Mouse (Mus musculus): Measurements from ENCODE around the gene Gm21083.
"Not testable (repeated sequence)": the region's sequence is repeated elsewhere in the genome, so short reads cannot be mapped to it uniquely, and the experiment has no call there.

The Gm21083 gene

DNA sequence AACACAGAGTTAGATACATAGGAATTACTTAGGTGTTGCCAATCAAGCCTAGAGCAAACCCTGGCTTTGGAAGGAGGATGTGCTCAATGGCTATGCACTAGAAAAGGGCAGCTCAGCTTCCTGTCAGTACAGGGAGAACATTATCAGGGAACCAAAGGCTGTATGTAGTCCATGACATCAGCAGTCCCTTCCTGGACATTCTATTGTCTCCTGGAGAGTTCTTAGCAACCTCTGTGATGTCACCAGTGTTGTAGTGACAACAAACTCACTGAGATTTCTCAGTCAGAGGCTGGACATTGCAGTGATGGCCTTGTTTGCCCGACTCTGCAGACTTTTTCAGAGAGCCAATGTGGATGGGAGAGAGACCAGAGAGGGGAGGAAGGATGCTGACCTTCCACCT lies at the start of gene Gm21083:
Gm21083 (plus strand) TSS at position 301 of the 400 bp plus-strand sequence.
- in situ Hi-C loops (cut with MboI, MseI) = loop anchor here in 1 of 2 experiments (10.0 kb wide), 1 partner anchor 662 kb away; the partner anchor contains the start of gene Gm9758

GRCm38 (mm10) chr5:15529122-15529521 lies 48.0 kb upstream of the Gm21083 start, which contains the start of gene Gm21190:
Gm21190 (minus strand) TSS chr5:15529222.
- in situ Hi-C loops (cut with MboI, MseI) = loop anchor here in 1 of 2 experiments (5.0 kb wide), 1 partner anchor 52 kb away; the partner anchor contains the start of gene Gm21149

DNA sequence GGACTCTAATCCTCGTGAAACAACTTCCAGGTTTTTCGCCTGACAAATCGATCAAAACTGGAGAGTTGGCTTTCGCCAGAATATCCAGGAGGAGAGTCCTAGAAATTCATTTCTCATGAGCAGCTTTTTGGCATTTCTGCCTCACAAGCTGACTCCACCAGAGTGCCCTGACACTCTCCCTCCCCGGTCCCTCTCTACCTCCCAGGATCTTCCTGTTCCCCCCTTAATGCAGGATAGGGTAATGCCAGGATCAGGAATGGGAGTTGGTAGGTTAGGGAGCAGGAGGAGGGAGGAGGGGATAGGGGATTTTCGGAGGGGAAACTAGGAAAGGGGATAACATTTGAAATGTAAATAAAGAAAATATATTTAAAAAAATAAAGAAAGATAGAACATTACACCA lies 28.5 kb upstream of the Gm21083 start:
- in situ Hi-C loops (cut with MboI, MseI) = not testable (repeated sequence)

- in situ Hi-C loops (cut with MboI, MseI) = not testable (repeated sequence)
Measured at GRCm38 (mm10) chr5:15549134-15549533, 28.0 kb upstream of the Gm21083 start.

- in situ Hi-C loops (cut with MboI, MseI) = not testable (repeated sequence)
Measured at GRCm38 (mm10) chr5:15549606-15550005, 27.5 kb upstream of the Gm21083 start.

GRCm38 (mm10) chr5:15558654-15559053 lies 18.5 kb upstream of the Gm21083 start:
- in situ Hi-C loops (cut with MboI, MseI) = loop anchor here (5.0 kb wide), 3 partner anchors 119 to 561 kb away; no protein-coding TSS in a partner anchor

- in situ Hi-C loops (cut with MboI, MseI) = not testable (repeated sequence)
Measured at GRCm38 (mm10) chr5:15561425-15562264, 15.5 kb upstream of the Gm21083 start.

- in situ Hi-C loops (cut with MboI, MseI) = loop anchor here in 1 of 2 experiments (10.0 kb wide), 1 partner anchor 659 kb away; the partner anchor contains the start of gene Gm9758
Measured at GRCm38 (mm10) chr5:15573735-15574134, 3.4 kb upstream of the Gm21083 start.

DNA sequence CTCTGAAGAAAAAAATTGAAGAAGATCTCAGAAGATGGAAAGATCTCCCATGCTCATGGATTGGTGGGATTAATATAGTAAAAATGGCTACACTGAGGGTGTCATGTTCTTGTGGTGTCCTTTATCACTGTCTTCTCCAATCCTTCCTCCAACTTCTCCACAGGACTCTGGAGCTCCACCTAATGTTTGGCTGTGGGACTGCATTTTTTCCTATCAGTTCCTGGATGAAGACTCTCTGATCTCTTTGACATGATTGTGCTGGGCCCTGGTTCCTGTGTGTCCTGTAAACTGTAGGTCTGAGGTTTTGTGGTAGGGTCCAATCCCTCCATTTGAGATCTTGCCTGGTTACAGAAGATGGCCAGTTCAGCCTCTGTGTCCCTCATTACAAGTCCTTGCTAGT lies 9.2 kb downstream of the Gm21083 start:
- in situ Hi-C loops (cut with MboI, MseI) = not testable (repeated sequence)

GRCm38 (mm10) chr5:15588291-15588690 lies 11.2 kb downstream of the Gm21083 start:
- in situ Hi-C loops (cut with MboI, MseI) = not testable (repeated sequence)

DNA sequence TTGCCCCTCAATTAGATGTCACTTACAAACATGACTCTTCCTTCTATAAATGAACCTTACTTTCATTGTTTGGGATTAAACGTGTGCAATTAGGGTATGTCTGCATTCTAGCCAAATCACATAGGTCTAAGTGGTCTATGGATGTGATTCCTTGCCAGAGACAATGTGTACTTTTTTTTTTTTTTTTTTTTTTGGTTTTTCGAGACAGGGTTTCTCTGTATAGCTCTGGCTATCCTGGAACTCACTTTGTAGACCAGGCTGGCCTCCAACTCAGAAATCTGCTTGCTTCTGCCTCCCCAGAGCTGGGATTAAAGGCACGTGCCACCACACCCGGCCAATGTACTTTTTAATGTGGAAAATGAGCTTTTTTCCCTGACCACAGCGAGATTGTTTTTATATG lies 13.5 kb downstream of the Gm21083 start:
- in situ Hi-C loops (cut with MboI, MseI) = loop anchor here in 1 of 2 experiments (5.0 kb wide), 1 partner anchor 42 kb away; no protein-coding TSS in a partner anchor

- in situ Hi-C loops (cut with MboI, MseI) = loop anchor here in 1 of 2 experiments (5.0 kb wide), 1 partner anchor 41 kb away; no protein-coding TSS in a partner anchor
Measured at GRCm38 (mm10) chr5:15591577-15591976, 14.4 kb downstream of the Gm21083 start.

- in situ Hi-C loops (cut with MboI, MseI) = loop anchor here (5.0 kb wide), 4 partner anchors 38 to 587 kb away; no protein-coding TSS in a partner anchor
Measured at GRCm38 (mm10) chr5:15598831-15599230, 21.7 kb downstream of the Gm21083 start.

GRCm38 (mm10) chr5:15600342-15600741 lies 23.2 kb downstream of the Gm21083 start:
- in situ Hi-C loops (cut with MboI, MseI) = not testable (repeated sequence)

GRCm38 (mm10) chr5:15601481-15601880 lies 24.3 kb downstream of the Gm21083 start:
- in situ Hi-C loops (cut with MboI, MseI) = not testable (repeated sequence)

- in situ Hi-C loops (cut with MboI, MseI) = not testable (repeated sequence)
Measured at GRCm38 (mm10) chr5:15601960-15602359, 24.8 kb downstream of the Gm21083 start.

GRCm38 (mm10) chr5:15602424-15602947 lies 25.4 kb downstream of the Gm21083 start:
- in situ Hi-C loops (cut with MboI, MseI) = not testable (repeated sequence)

DNA sequence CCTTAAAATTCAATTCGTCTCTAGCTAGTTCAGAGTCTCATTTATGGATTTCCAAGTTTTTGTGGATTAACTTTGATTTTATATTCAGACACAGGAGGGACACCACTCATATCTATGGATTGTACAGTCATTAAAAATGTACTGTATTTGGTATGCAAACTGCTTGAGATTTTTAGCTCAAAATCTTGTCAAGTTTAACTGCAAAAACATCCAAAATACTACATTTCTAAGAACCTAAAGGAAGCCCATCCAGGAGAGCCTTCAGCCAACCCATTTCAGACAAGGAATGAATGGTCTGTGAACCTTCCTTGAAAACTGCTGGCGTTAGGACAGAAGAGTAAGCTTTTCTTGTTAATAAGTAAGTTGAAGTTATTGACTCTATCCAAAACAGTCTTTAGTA lies 25.9 kb downstream of the Gm21083 start:
- in situ Hi-C loops (cut with MboI, MseI) = not testable (repeated sequence)

DNA sequence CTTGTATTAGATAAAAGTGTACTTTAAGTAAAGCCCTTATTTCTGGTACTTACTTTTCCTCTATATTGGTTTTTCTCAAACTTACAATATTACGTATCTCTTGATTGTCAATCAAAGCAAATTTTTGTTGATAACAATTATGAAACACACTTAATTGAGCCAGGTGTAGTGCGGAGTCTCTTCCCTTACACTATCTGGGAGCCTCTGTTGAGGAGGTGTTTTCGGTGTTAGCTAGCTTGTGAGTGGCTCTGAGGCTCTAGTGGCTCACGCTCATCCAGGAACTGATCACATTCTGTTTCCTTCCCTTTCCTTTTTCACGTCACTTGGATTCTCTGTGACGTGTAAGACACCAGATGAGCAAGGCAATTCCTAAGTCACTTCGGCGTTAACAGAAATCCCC lies 26.5 kb downstream of the Gm21083 start:
- in situ Hi-C loops (cut with MboI, MseI) = not testable (repeated sequence)

DNA sequence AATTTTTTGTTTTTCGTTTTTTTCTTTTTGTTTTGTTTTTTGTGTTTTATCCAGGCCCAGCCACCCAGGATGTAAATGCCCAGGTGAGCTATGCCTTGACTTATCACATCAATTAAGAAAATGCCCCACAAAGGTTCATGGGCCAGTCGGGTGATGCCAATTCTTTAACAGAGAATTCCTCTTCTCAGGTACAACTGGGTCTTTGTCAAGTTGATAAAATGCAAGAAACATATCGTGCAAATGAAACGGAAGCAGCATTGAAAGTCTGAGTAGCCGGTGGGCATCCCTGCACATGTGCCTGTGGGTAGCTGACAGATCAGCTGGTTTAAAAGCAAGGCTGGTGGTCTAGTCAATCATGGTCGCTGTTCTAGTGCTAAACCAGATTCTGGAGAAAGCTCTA lies 29.5 kb downstream of the Gm21083 start:
- in situ Hi-C loops (cut with MboI, MseI) = not testable (repeated sequence)

DNA sequence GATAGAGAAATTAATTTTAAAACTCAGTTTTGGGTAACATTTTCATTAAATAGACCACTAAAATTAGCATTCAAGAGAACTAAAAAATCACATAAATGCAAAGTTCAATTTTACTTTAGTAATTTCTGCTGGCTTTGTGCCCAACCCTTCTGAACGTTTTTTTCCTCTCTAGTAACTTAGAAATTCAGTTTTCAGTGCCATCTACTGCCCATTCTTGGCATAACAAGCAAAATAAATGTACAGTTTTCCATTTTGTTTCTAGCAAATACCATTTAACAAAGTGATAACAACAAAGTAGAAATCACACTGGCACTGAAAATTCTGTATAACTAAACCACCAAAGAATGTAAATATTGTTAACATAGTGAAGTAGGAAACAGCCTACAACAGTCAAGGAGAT lies 33.6 kb downstream of the Gm21083 start:
- in situ Hi-C loops (cut with MboI, MseI) = loop anchor here in 1 of 2 experiments (5.0 kb wide), 1 partner anchor 573 kb away; no protein-coding TSS in a partner anchor

DNA sequence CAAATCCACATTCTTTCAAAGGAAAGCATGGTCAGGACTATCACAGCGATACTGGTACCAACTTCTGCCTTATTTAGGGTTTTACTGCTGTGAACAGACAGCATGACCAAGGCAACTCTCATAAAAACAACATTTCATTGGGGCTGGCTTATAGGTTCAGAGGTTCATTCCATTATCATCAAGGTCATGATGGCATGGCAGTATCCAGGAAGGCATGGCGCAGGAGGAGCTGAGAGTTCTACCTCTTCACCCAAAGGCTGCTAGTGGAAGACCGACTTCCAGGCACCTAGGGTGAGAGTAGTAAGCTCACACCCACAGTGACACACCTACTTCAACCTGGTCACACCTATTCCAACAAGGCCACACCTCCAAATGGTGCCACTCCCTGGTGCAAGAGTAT lies 39.1 kb downstream of the Gm21083 start:
- in situ Hi-C loops (cut with MboI, MseI) = loop anchor here in 1 of 2 experiments (5.0 kb wide), 1 partner anchor 41 kb away; the partner anchor contains the start of gene 4930572O03Rik

All from T-helper 17 cell (primary cell).